ENCODE assay signal across 8 mouse cellular contexts in the genomic region with DNA sequence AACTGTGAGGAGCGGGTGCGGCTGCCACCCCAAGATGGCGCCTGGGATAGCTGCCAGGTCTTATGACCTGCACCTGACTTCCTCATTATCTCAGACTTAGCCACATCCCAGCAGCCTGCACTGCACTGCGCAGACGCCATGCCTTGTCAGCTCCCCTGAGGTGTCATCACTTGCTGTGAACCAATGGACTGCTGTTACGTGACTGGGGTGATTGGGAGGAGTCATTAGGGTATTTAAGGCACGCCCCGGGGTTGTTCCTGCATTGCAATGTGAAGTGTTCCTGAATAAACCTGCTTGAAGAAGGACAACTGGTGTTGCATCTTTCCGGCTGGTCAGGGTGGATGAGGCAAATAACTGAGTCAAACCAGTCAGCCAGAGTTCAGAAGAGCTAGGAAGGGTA. TPM values are rescaled to one million over a fixed set of nuclear protein-coding genes. Genes with fewer than 3 reads are reported as not detected.
A peak's percentile ranks its signal among the peaks of the same experiment; 100 is the strongest.
DNase-seq lines count a peak whose midpoint lies in the region; ATAC-seq lines count a peak whose summit lies in the region.
"Not testable (repeated sequence)": the region's sequence is repeated elsewhere in the genome, so short reads cannot be mapped to it uniquely, and the experiment has no call there.
"Had no signal": no experiment of that assay in that cellular context is flagged by ENCODE, and none has a peak within 500 bp of the region (broad histone marks: within the 10 kb centered on the region; RNA-seq: fewer than 3 reads in every experiment).

Gene Tmeff2, plus strand, starts transcription at position 262 of the 400 bp plus-strand sequence.

- H3K4me3 ChIP-seq in embryonic facial prominence, embryonic 14.5 days (ENCODE audit: low read depth, low read length); intestine, embryonic 14.5 days (ENCODE audit: low read depth, low read length); limb, embryonic 13.5 days; neural tube, embryonic 11.5 days (ENCODE audit: low read depth, low read length): not testable (repeated sequence)

- WGBS in embryonic facial prominence, embryonic 14.5 days = 83% methylated on average over 9 of the region's 9 CpGs
- WGBS in intestine, embryonic 14.5 days = 88% methylated on average over 9 of the region's 9 CpGs
- 90% methylated on average over 9 of the region's 9 CpGs for WGBS in limb, embryonic 13.5 days
- 90% methylated on average over 9 of the region's 9 CpGs for WGBS in neural tube, embryonic 11.5 days

- H3K27me3 ChIP-seq in embryonic facial prominence, embryonic 14.5 days (replicated peaks; ENCODE audit: control insufficient read depth, insufficient read depth, low read length); intestine, embryonic 14.5 days (replicated peaks; ENCODE audit: control insufficient read depth, insufficient read depth, low read length); limb, embryonic 13.5 days; neural tube, embryonic 11.5 days (ENCODE audit: control insufficient read depth, insufficient read depth, low read length): not testable (repeated sequence)

- not testable (repeated sequence) for H3K9me3 ChIP-seq in embryonic facial prominence, embryonic 14.5 days (ENCODE audit: control insufficient read depth, low read length); intestine, embryonic 14.5 days (ENCODE audit: control insufficient read depth, low read length); limb, embryonic 13.5 days; neural tube, embryonic 11.5 days (ENCODE audit: control insufficient read depth, low read length)

- peak; percentile 25 for DNase-seq in NIH3T3 (ENCODE audit: low read depth)
- DNase-seq in embryonic facial prominence, embryonic 14.5 days (ENCODE audit: low spot score); gastrocnemius, postnatal 4 days (ENCODE audit: low spot score in 2 of 2); intestine, embryonic 14.5 days (ENCODE audit: low spot score); layer of hippocampus, postnatal 36 days; neural tube, embryonic 11.5 days (ENCODE audit: low spot score): not testable (repeated sequence)

- H3K27ac ChIP-seq in embryonic facial prominence, embryonic 14.5 days (replicated peaks; ENCODE audit: low read depth, low read length); intestine, embryonic 14.5 days (ENCODE audit: low read depth); limb, embryonic 13.5 days; neural tube, embryonic 11.5 days (ENCODE audit: low read depth, low read length): not testable (repeated sequence)

- not testable (repeated sequence) for H3K36me3 ChIP-seq in embryonic facial prominence, embryonic 14.5 days (ENCODE audit: control insufficient read depth, insufficient read depth, low read length); intestine, embryonic 14.5 days (ENCODE audit: control insufficient read depth, insufficient read depth, low read length); limb, embryonic 13.5 days; neural tube, embryonic 11.5 days (ENCODE audit: control insufficient read depth, insufficient read depth, low read length)

- not testable (repeated sequence) for ATAC-seq in embryonic facial prominence, embryonic 14.5 days (ENCODE audit: low read depth); intestine, embryonic 14.5 days (replicated peaks; ENCODE audit: low FRiP score, low TSS enrichment, low read depth); limb, embryonic 13.5 days (ENCODE audit: low FRiP score, low read depth); neural tube, embryonic 11.5 days (ENCODE audit: insufficient read depth, low FRiP score, low TSS enrichment)

- not testable (repeated sequence) for H3K9ac ChIP-seq in embryonic facial prominence, embryonic 14.5 days (ENCODE audit: low read depth, low read length); intestine, embryonic 14.5 days (ENCODE audit: low read length); limb, embryonic 13.5 days; neural tube, embryonic 11.5 days (ENCODE audit: low read length)

- not testable (repeated sequence) for H3K4me2 ChIP-seq in embryonic facial prominence, embryonic 14.5 days (ENCODE audit: low read depth, low read length); intestine, embryonic 14.5 days (ENCODE audit: low read length); limb, embryonic 13.5 days (replicated peaks); neural tube, embryonic 11.5 days (ENCODE audit: low read depth)

- not testable (repeated sequence) for H3K4me1 ChIP-seq in embryonic facial prominence, embryonic 14.5 days (ENCODE audit: control insufficient read depth, insufficient read depth, low read length); intestine, embryonic 14.5 days (replicated peaks; ENCODE audit: control insufficient read depth, insufficient read depth, low read length); limb, embryonic 13.5 days; neural tube, embryonic 11.5 days (ENCODE audit: control insufficient read depth, insufficient read depth, low read length)

RNA-seq across cellular contexts. Expression of gene Tmeff2, which starts in this region (rescaled TPM):
- 26.3 and 37.1 TPM in 2 replicates for polyA plus RNA-seq in embryonic facial prominence, embryonic 14.5 days (2014; fragmentation: Nextera tagmentation; extraction: Ambion mirVana)
- total RNA-seq in gastrocnemius, postnatal 4 days (2021) = 10 to 100 TPM; 15.9 to 20.9 TPM
- polyA plus RNA-seq in intestine, embryonic 14.5 days (2014; fragmentation: Nextera tagmentation; extraction: Ambion mirVana) = 20.7 and 21.6 TPM in 2 replicates
- 10 to 100 TPM; 58.6 to 63.5 TPM for total RNA-seq in layer of hippocampus, postnatal 36 days (2021)
- polyA plus RNA-seq in limb, embryonic 13.5 days (2015; fragmentation: Nextera tagmentation; extraction: Ambion mirVana) = 18.9 and 19.2 TPM in 2 replicates
- polyA plus RNA-seq in neural tube, embryonic 11.5 days (2014; fragmentation: Nextera tagmentation; extraction: Ambion mirVana) = 27.9 and 32.9 TPM in 2 replicates
- total RNA-seq: hematopoietic stem cell, adult 5-6 weeks had no signal
